Mouse (Mus musculus): ENCODE measurements at regions not wholly inside any gene's neighbourhood (a gene's known extent, or its start where the extent isn't known, plus 50 kb on each side); places are given as distances from the start of the nearest gene placed in this dataset.
"Not testable (repeated sequence)": the region's sequence is repeated elsewhere in the genome, so short reads cannot be mapped to it uniquely, and the experiment has no call there.

GRCm38 (mm10) chr16:12516834-12517685, 533.1 kb downstream of the Shisa9 start:
- no peak for DNase-seq (ENCODE audit: low spot score)

- DNase-seq (ENCODE audit: low spot score) = no peak
Observed at GRCm38 (mm10) chr16:12518264-12518663, 534.4 kb downstream of the Shisa9 start.

- no peak for DNase-seq (ENCODE audit: low spot score)
Observed at GRCm38 (mm10) chr16:12521711-12522476, 538.0 kb downstream of the Shisa9 start.

GRCm38 (mm10) chr16:12548462-12548861, 561.0 kb upstream of the Ercc4 start:
- no peak for DNase-seq (ENCODE audit: low spot score)

- DNase-seq (ENCODE audit: low spot score) = no peak
Observed at GRCm38 (mm10) chr16:12588889-12589288, 520.6 kb upstream of the Ercc4 start.

GRCm38 (mm10) chr16:12608259-12608658, 501.2 kb upstream of the Ercc4 start:
- DNase-seq (ENCODE audit: low spot score) = no peak

- DNase-seq (ENCODE audit: low spot score) = no peak
Observed at GRCm38 (mm10) chr16:12611106-12611505, 498.4 kb upstream of the Ercc4 start.

GRCm38 (mm10) chr16:12617781-12618180, 491.7 kb upstream of the Ercc4 start:
- no peak for DNase-seq (ENCODE audit: low spot score)

- no peak for DNase-seq (ENCODE audit: low spot score)
Observed at GRCm38 (mm10) chr16:12632533-12632932, 477.0 kb upstream of the Ercc4 start.

- DNase-seq (ENCODE audit: low spot score) = no peak
Observed at GRCm38 (mm10) chr16:12638971-12639640, 470.4 kb upstream of the Ercc4 start.

- DNase-seq (ENCODE audit: low spot score) = no peak
Observed at GRCm38 (mm10) chr16:12643053-12643452, 466.4 kb upstream of the Ercc4 start.

- DNase-seq (ENCODE audit: low spot score) = no peak
Observed at GRCm38 (mm10) chr16:12644621-12645020, 464.9 kb upstream of the Ercc4 start.

GRCm38 (mm10) chr16:12652180-12652579, 457.3 kb upstream of the Ercc4 start:
- DNase-seq (ENCODE audit: low spot score) = no peak

GRCm38 (mm10) chr16:12673656-12674055, 435.8 kb upstream of the Ercc4 start:
- not testable (repeated sequence) for DNase-seq (ENCODE audit: low spot score)

GRCm38 (mm10) chr16:12681474-12681873, 428.0 kb upstream of the Ercc4 start:
- no peak for DNase-seq (ENCODE audit: low spot score)

GRCm38 (mm10) chr16:12685816-12686215, 423.7 kb upstream of the Ercc4 start:
- no peak for DNase-seq (ENCODE audit: low spot score)

GRCm38 (mm10) chr16:12691776-12692175, 417.7 kb upstream of the Ercc4 start:
- no peak for DNase-seq (ENCODE audit: low spot score)

GRCm38 (mm10) chr16:12692739-12693292, 416.7 kb upstream of the Ercc4 start:
- DNase-seq (ENCODE audit: low spot score) = no peak

GRCm38 (mm10) chr16:12693346-12693745, 416.1 kb upstream of the Ercc4 start:
- DNase-seq (ENCODE audit: low spot score) = no peak

- DNase-seq (ENCODE audit: low spot score) = no peak
Observed at GRCm38 (mm10) chr16:12694646-12695045, 414.8 kb upstream of the Ercc4 start.

GRCm38 (mm10) chr16:12696939-12697621, 412.4 kb upstream of the Ercc4 start:
- no peak for DNase-seq (ENCODE audit: low spot score)
